Mouse (Mus musculus) cerebellum, postnatal 36 days (tissue): ENCODE measurements around the gene Tstd2.

Experiments
- DNase-seq, 2 experiments: peaks; one replicate each; pipeline ENCODE4 v3.0.0; 2021 to 2022; ENCODE audit warnings: mixed read lengths in 2 of 2

Gene Tstd2

GRCm38 (mm10) chr4:46084416-46085172 is 53.9 kb downstream of the Tstd2 start:
- peak in 1 of 2 experiments; percentile 46 for DNase-seq

GRCm38 (mm10) chr4:46082555-46082954 is 55.9 kb downstream of the Tstd2 start:
- DNase-seq, result no peak

GRCm38 (mm10) chr4:46080261-46080660 is 58.2 kb downstream of the Tstd2 start:
- no peak for DNase-seq

GRCm38 (mm10) chr4:46076892-46077291 is 61.6 kb downstream of the Tstd2 start:
- DNase-seq, result no peak

- no peak for DNase-seq
Measured at GRCm38 (mm10) chr4:46075664-46076063, 62.8 kb downstream of the Tstd2 start.

GRCm38 (mm10) chr4:46073736-46074135 is 64.8 kb downstream of the Tstd2 start:
- DNase-seq, result peak; percentile 80 to 83

GRCm38 (mm10) chr4:46072631-46073030 is 65.9 kb downstream of the Tstd2 start:
- DNase-seq, result no peak

GRCm38 (mm10) chr4:46069851-46070482 is 68.5 kb downstream of the Tstd2 start:
- peak; percentile 76 for DNase-seq

- peak; percentile 48 to 51 for DNase-seq
Measured at GRCm38 (mm10) chr4:46068573-46068972, 69.9 kb downstream of the Tstd2 start.

- no peak for DNase-seq
Measured at GRCm38 (mm10) chr4:46068060-46068459, 70.4 kb downstream of the Tstd2 start.

- no peak for DNase-seq
Measured at GRCm38 (mm10) chr4:46065695-46066340, 72.7 kb downstream of the Tstd2 start.

GRCm38 (mm10) chr4:46064961-46065360 is 73.5 kb downstream of the Tstd2 start:
- no peak for DNase-seq
